Mouse (Mus musculus) cerebral cortex, adult 2 months (tissue): ENCODE data around the gene Arhgap19.

Experiments
- WGBS: fragments of 180-500 bp; shearing (Covaris S2); methylation state at CpG from one replicate; pipeline ENCODE4 v1.1.7; 2018; 5-methylcytosine and 5-hydroxymethylcytosine counted together

Gene Arhgap19

DNA sequence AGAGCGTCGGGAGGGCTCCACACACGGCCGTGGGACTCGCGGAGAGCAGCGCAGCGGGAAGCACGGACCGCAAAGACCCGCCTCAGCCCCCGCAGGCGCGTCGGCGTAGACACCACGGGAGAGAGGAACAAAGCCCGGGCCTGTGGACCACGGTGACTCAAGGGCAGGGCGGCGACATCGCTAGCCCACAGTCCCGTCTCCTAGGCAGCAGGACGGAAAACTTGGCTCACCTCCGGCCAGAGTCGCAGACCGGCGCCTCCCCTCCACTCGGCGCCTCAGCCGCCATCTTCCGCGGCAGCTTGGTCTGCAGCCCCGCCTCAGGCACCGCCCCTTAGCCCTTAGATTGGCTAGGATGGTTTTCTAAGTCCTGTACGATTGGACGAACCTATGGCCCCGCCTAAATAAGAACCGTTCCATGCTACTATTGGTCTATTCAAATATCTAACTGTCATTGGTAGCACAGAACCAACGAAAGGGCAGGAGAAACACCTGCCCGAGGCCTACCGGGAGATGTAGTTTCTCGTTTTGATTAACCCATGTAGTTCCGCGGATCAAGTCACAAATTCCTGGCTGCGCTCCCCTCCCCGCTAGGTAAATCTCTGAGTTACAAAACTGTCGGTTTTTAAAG, at the start of gene Arhgap19:
Gene Arhgap19 (minus strand): TSS at position 306 of the 628 bp plus-strand sequence.
- WGBS, result under 1% methylated on average over 48 of the region's 48 CpGs

DNA sequence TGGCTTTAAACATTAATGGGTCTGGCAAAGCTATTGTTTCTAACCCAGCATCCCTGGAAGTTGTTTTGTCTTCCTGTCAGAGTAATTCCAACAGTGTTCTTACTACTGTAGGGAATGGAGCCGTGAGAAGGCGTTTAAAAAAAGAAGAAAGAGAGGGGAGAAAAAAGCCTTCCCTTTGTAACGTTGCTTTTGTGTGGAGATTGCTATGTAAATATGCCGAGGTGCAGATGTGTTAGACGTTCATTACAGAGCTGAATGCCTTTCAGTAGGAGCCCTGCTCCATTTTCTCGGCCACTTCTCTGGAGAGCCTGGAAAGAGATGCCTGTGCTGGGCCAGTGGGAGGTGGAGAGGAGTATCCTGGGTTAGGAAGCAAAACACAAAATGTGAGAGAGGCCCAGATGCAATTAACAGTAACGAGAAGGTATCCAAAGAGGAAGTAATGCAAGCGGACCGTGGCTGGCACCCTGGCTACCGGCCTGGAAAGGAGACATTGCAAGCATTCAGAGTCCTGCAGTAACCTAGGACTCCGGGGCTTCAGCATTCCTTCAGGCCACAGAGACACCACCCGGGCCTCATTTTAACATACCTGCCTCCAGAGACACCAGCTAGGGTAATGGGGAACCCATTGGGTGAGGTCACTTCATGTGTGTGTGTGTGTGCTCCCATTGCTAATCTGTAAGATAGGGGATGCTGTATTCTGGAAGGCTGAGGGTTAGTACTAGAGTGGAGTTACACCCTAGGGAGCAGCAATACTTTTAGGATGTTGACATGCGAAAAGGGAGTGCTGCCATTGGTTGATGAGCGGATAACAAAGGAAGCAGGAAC, 49.1 kb upstream of the Arhgap19 start:
- WGBS, result 57% methylated on average over 14 of the region's 14 CpGs

DNA sequence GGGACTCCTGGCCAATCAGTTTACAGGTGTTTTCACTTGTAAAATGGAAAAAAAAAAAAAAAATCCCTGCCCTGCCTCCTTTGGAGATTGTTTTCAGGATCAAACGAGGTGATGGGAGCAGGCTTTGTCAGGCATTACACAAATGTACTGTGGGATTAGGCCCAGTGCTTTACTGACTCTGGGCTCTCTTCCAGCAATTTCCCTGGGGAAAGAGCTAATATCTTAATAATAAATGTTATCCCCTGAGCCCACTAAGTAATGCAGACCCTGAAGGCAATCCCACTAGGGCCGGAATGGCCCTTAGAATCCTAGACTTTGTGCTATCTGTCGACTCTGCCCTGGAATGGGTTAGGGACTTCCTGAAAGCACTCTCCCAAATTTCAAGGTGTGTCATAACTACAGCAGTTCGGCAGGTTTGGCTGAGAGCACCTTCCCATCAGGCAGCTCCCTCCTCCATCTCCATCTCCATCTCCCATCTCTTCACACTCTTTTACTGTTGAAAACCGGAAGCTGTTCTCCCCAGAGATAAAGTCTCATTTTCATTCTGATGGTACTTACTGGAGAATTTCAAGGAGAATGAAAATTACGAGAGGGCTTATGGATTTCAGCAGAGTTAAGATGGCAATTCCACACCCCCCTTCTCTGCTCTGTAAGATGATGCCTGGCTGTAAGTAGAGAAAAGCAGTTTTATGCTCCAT, 48.3 kb upstream of the Arhgap19 start:
- WGBS, result 66% methylated on average over 6 of the region's 6 CpGs

GRCm38 (mm10) chr19:41847992-41848851, 46.4 kb upstream of the Arhgap19 start, which contains the start of gene Frat2:
TSS of gene Frat2 (minus strand) at chr19:41848132.
- 2% methylated on average over 72 of the region's 72 CpGs for WGBS

- 1% methylated on average over 51 of the region's 53 CpGs for WGBS
Observed at GRCm38 (mm10) chr19:41847614-41847991, 45.8 kb upstream of the Arhgap19 start.

DNA sequence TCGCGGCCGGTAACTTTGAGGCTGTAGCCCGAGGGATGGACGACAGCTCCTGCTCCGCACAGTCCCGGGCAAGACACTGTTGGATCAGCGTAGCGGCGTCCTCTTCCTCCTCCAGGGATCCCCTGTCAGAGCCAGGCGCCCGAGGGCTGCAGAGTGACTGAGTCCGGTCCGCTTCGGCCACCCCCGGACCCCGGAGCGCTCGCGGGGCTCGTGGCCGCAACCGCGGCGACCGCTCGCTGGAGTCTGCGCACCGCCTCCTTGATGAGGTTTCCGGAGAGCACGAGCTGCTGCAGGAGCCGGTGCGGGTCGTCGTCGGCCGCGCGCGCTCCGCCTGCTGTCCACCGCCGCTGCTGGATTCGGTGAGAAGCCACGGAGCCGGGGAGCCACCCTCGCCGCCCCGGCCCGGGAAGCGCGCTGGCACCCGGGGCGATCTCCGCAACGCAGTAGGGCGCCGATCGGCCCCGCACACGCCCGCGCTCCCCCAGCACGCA, 45.3 kb upstream of the Arhgap19 start:
- WGBS, result under 1% methylated on average over 64 of the region's 64 CpGs

GRCm38 (mm10) chr19:41846366-41847090, 44.7 kb upstream of the Arhgap19 start:
- WGBS, result 8% methylated on average over 21 of the region's 21 CpGs

DNA sequence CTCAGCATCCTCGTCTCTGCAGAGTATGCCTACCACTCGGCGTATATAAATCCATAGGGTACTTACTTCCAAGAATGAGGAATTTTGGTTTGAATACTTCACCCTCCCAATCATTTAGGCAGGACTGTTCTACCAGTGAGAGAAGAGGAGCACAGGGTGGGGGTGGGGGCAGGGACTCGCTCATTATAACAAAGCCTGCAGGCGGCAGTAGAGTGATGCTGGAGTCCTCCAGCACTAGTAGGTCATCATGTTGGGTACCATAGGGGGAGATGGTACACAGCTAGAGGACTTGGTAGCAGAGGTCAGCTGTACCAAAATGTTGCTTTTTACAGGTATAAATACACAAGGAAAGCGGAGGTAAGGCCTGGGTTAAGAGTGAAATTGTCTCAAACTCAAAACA, 42.5 kb upstream of the Arhgap19 start:
- 83% methylated on average over 6 of the region's 6 CpGs for WGBS

- 79% methylated on average over 4 of the region's 4 CpGs for WGBS
Observed at GRCm38 (mm10) chr19:41842706-41843105, 40.9 kb upstream of the Arhgap19 start.

DNA sequence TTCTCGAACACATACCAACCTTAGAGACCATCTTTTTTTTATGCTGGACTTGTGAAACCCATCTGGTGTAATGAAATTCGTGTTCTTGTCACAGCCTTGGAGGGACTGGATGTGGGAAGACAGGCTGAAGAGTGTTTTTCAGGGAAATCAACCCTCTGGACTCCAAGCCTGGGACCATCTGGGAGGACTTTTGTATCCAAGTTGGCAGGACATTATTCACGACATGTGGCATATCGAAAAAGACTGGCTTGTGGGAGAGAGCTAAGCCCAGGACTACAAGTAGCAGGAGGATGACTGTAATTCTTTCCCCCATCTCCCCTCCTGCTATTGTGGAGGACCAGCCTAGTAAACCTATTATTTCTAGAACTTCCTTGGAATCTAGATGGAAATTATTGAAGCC, 40.3 kb upstream of the Arhgap19 start:
- WGBS, result 65% methylated on average over 4 of the region's 4 CpGs

- whole genome bisulfite sequencing, result 86% methylated on average over 7 of the region's 7 CpGs
Observed at GRCm38 (mm10) chr19:41841105-41841750, 39.4 kb upstream of the Arhgap19 start.

- 97% methylated on average over 3 of the region's 3 CpGs for WGBS
Observed at GRCm38 (mm10) chr19:41839685-41840084, 37.8 kb upstream of the Arhgap19 start.

GRCm38 (mm10) chr19:41838808-41839207, 37.0 kb upstream of the Arhgap19 start:
- 92% methylated on average over 6 of the region's 6 CpGs for WGBS

DNA sequence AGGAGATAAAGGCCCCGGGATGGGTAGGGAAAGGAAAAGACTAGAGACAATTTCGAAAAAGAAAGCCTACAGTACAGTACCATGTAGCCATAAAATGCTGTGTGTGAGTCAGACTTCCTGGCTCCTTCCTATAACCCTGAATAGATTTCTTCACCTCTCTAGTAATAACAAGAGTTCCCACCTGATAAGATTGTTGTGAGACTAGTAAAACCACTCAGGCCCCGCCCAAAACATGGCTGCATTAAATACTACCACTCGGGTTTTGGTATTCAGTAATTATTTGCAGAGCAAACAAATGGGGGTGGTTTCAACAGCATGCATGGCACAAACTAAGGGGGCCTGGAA, 36.0 kb upstream of the Arhgap19 start:
- 65% methylated on average over 4 of the region's 4 CpGs for WGBS

DNA sequence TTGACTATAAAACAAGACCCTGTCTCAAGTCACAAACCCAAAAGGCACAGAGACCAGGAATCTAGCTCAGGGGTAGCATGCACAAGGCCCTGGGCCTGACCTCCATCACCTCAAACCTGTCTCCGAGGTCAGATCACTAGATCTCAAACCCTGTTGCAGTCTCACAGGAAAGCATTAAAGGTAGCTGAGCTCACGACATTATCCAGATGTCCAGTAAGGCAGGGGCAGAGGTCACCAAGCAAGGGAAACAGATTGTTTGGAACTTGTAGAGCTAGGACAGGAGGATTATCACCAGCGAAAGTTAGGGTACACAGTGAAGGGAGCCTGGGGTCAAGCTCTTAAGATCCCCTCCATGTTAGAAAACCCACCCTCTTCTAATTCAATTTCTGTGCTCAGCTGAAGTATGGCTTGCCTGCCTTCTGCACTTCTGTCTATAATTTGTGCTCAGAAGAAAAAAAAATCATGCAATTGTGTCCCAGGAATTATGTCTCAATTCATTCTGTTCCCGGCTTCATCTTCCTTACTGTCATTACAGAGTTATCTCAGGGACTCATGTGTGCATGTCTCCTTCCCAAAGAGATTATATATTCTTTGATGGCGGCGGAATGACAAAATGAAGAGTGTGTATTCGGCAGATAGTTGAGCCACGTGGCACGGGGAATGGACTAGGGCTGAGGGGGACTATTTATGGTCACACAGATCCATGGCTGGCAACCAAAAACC, 35.5 kb upstream of the Arhgap19 start:
- WGBS, result 73% methylated on average over 9 of the region's 9 CpGs

DNA sequence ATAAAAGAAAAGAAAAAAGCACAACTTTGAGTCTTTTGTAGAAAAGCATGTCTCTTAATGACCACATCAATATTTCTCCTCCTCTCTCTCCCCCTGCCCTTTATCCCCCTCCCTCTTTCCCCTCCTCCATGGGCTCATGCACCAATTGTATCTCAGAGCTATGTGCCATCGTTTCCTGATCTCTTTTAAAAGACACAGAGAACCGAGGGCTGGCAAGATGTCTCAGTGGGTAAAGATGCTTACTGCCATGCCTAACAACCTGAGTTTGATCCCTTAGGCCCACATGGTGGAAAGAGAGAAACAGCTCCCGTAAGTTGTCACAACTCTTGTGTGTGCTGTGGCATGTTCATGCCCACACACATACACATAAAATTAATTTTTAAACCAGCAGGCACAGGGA, 34.9 kb upstream of the Arhgap19 start:
- 69% methylated on average over 3 of the region's 3 CpGs for WGBS

- WGBS, result 16% methylated on average over 6 of the region's 6 CpGs
Observed at GRCm38 (mm10) chr19:41835816-41836215, 34.0 kb upstream of the Arhgap19 start.

DNA sequence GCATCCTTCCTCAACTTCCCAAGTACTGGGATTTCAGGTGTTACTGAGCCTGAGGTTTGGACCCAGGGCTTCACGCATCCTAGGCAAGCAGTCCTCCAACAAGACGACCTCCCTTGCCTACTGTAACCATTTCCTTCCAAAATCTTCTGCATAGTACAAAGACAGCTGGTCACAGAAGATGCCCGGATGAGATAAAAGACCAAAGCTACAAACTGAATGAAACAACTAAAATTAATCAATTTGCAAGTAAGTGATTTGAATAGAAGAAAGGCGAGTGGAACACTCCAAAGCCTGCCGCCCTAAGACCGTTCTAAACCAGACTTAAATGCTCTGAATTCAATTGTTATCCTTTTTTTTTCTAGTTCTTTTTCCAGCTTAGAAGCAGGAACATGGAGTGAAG, 33.6 kb upstream of the Arhgap19 start:
- WGBS, result 53% methylated on average over 6 of the region's 6 CpGs

- WGBS, result 59% methylated on average over 13 of the region's 13 CpGs
Observed at GRCm38 (mm10) chr19:41832501-41833201, 30.8 kb upstream of the Arhgap19 start.
